Mouse (Mus musculus) gastrocnemius, adult 18-20 months (tissue): ENCODE results near the gene Trpv3. TPM values are rescaled to one million over a fixed set of nuclear protein-coding genes. Genes with fewer than 3 reads are reported as not detected.
A peak's percentile ranks its signal among the peaks of the same experiment; 100 is the strongest.
"Not testable (repeated sequence)": the region's sequence is repeated elsewhere in the genome, so short reads cannot be mapped to it uniquely, and the experiment has no call there.

ENCODE experiments used
- DNase-seq: peaks from one replicate; pipeline ENCODE4 v3.0.0; 2021; ENCODE audit warnings: low spot score
- total RNA-seq, 2 experiments: library from RNA; stranded (reverse); gene quantifications; 2 replicates each; pipeline ENCODE4 v1.2.3; 2021

Gene Trpv3
- total RNA-seq, 2 experiments from 2014 or later: not detected

GRCm38 (mm10) chr11:73284351-73284750 is 17.2 kb downstream of the Trpv3 start:
- DNase-seq: peak; percentile 10

GRCm38 (mm10) chr11:73289621-73290020 is 22.4 kb downstream of the Trpv3 start:
- DNase-seq: no peak

- DNase-seq: no peak
Observed at GRCm38 (mm10) chr11:73303123-73303522, 35.9 kb downstream of the Trpv3 start.

- no peak for DNase-seq
Observed at GRCm38 (mm10) chr11:73315961-73316360, 48.8 kb downstream of the Trpv3 start.

- not testable (repeated sequence) for DNase-seq
Observed at GRCm38 (mm10) chr11:73318581-73318980, 51.4 kb downstream of the Trpv3 start.

- not testable (repeated sequence) for DNase-seq
Observed at GRCm38 (mm10) chr11:73321064-73321463, 53.9 kb downstream of the Trpv3 start.

GRCm38 (mm10) chr11:73323906-73324830 is 57.0 kb downstream of the Trpv3 start:
- DNase-seq: no peak

GRCm38 (mm10) chr11:73326485-73326886 is 59.3 kb downstream of the Trpv3 start:
- peak; percentile 4 for DNase-seq

GRCm38 (mm10) chr11:73327361-73327760 is 60.2 kb downstream of the Trpv3 start:
- DNase-seq: no peak

GRCm38 (mm10) chr11:73329442-73329841 is 62.3 kb downstream of the Trpv3 start, which contains the start of the genes Aspa, Gm49340 and Spata22:
Gene Aspa, minus strand, starts transcription at chr11:73329596.
Gene Gm49340, plus strand, starts transcription at chr11:73329741.
Gene Spata22, plus strand, starts transcription at chr11:73329741.
- no peak for DNase-seq

- no peak for DNase-seq
Observed at GRCm38 (mm10) chr11:73333357-73333756, 66.2 kb downstream of the Trpv3 start.

GRCm38 (mm10) chr11:73336919-73337318 is 69.7 kb downstream of the Trpv3 start:
- no peak for DNase-seq

Other genes starting within 250 kb of the Trpv3 start
- under 1 TPM; 0.55 to 0.64 TPM for gene Camkk1, start 248.4 kb upstream of the Trpv3 start, total RNA-seq
- gene Ncbp3, start 219.6 kb upstream of the Trpv3 start, total RNA-seq: 1 to 10 TPM; 2.3 to 2.4 TPM
- under 1 TPM in 1 of 2 experiments, not detected in 1; 0.12 TPM for gene Itgae, start 176.8 kb upstream of the Trpv3 start, total RNA-seq
- under 1 TPM in 1 of 2 experiments, not detected in 1; 0.12 TPM for gene Haspin, start 129.1 kb upstream of the Trpv3 start, total RNA-seq
- gene P2rx5, start 107.0 kb upstream of the Trpv3 start, total RNA-seq: 1 to 10 TPM; 8.1 to 8.4 TPM
- gene Emc6, start 90.4 kb upstream of the Trpv3 start, total RNA-seq: 10 to 100 TPM; 84.7 to 88.1 TPM
- gene Tax1bp3, start 90.3 kb upstream of the Trpv3 start, total RNA-seq: 10 to 100 TPM in 1 of 2 experiments, 1 to 10 TPM in 1; 7.8 to 12.0 TPM
- 1 to 10 TPM; 4.4 to 5.7 TPM for gene Ctns, start 68.3 kb upstream of the Trpv3 start, total RNA-seq
- gene Shpk, start 67.9 kb upstream of the Trpv3 start, total RNA-seq: under 1 TPM; 0.39 to 0.40 TPM
- under 1 TPM; 0.09 to 0.24 TPM for gene Trpv1, start 33.1 kb upstream of the Trpv3 start, total RNA-seq
- 1 to 10 TPM; 3.9 to 5.4 TPM for gene Aspa, start 62.2 kb downstream of the Trpv3 start, total RNA-seq
- not detected for gene Gm49340, start 62.4 kb downstream of the Trpv3 start, total RNA-seq
- not detected for gene Spata22, start 62.4 kb downstream of the Trpv3 start, total RNA-seq
- gene Olfr20, start 83.4 kb downstream of the Trpv3 start, total RNA-seq: not detected
- gene Olfr376, start 103.9 kb downstream of the Trpv3 start, total RNA-seq: not detected
- not detected for gene Olfr1, start 132.2 kb downstream of the Trpv3 start, total RNA-seq
- not detected for gene Olfr378, start 161.1 kb downstream of the Trpv3 start, total RNA-seq
- not detected for gene Olfr380, start 190.1 kb downstream of the Trpv3 start, total RNA-seq
- not detected for gene Olfr381, start 224.2 kb downstream of the Trpv3 start, total RNA-seq
- not detected for gene Olfr382, start 249.8 kb downstream of the Trpv3 start, total RNA-seq